Mouse (Mus musculus) gastrocnemius, adult 2 months (tissue): ENCODE data around the gene Eef1akmt2. TPM values are rescaled to one million over a fixed set of nuclear protein-coding genes. Genes with fewer than 3 reads are reported as not detected.

Experiments used
- DNase-seq: peaks from one replicate; pipeline ENCODE4 v3.0.0; 2022
- H3K27ac ChIP-seq: fragments of 200-600 bp; 2 replicates; pipeline ENCODE4 v1.8.1; 2022; ENCODE audit warnings: mild to moderate bottlenecking
- H3K4me3 ChIP-seq: fragments of 200-600 bp; 2 replicates; pipeline ENCODE4 v1.8.1; 2022; ENCODE audit warnings: mild to moderate bottlenecking, moderate library complexity
- CTCF ChIP-seq: fragments of 200-600 bp; IDR thresholded peaks from 2 replicates; pipeline ENCODE4 v1.8.1; 2022; ENCODE audit warnings: antibody characterized with exemption, mild to moderate bottlenecking, moderate library complexity
- intact Hi-C: fragments of 180-260 bp; cut with DNase I; formaldehyde crosslinking; loops from one replicate; pipeline ENCODE4 v1.15.1; 2025
- total RNA-seq, 2 experiments: library from RNA; stranded (reverse); gene quantifications; 2 replicates each; pipeline ENCODE4 v1.2.3; 2021

Gene Eef1akmt2
- total RNA-seq, 2 experiments from 2014 or later, result 5.9 to 6.2 TPM

DNA sequence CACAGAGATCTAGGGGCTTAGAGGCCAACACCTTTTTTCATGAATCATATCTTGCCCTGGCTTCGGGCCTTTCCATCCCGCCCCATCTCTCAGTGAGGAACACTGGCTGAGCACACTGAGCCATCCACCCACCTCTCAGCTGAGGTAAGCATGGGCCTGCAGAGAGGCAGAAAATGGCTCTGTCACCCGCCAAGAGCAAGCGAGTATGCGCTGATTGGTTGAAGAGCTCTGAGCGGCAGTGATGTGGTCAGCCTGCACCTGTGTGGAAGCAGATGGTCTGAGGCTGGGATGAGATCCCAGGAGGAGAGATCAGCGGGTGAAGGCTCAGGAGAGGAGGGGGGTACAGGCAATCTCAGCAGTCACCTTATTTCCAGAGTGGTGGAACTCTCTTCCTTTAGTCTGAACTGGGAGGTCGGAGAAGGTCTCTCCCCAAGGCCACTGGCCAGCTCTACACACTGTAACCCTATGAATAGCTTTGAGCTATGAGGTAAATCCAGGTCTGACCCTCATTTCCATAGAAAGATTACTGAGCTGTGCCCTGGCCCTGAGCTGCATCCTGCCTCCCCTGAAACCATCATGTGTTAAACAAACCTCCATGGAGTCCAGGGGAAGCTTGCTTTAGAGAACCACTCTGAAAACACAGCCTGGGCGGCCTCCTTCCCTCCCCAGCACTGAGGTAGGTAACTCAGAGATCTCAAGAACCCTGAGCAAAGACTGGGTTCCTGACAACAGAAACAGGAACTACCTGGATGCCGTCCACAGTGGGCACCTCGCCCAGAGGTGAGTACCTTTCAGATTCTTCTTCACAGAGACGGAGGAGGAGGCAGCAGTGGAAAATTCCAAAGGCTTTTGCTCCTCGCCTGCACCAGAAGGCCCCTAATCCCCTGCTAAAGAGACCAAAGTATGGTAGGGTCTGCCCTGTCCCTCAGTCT, 45.3 kb downstream of the Eef1akmt2 start:
- intact Hi-C loops, result loop anchor here (5.0 kb wide), 1 partner anchor 40 kb away; no protein-coding TSS in a partner anchor
- no peak for TF ChIP-seq CTCF
- Histone ChIP-seq H3K4me3 (peak overlapping the region; percentile 43), H3K27ac (peak overlapping the region; percentile 98)
- peak; percentile 75 for DNase-seq

- DNase-seq, result peak; percentile 81
- Histone ChIP-seq H3K4me3 (peak overlapping the region; percentile 43), H3K27ac (peak overlapping the region; percentile 98)
- TF ChIP-seq CTCF, result no peak
- intact Hi-C loops, result loop anchor here (5.0 kb wide), 1 partner anchor 39 kb away; no protein-coding TSS in a partner anchor
These were observed 46.2 kb downstream of the Eef1akmt2 start for GRCm38 (mm10) chr7:132806286-132806685.

- no peak for DNase-seq
- intact Hi-C loops, result loop anchor here (5.0 kb wide), 1 partner anchor 38 kb away; no protein-coding TSS in a partner anchor
- TF ChIP-seq CTCF, result no peak
- Histone ChIP-seq H3K27ac (peak overlapping the region; percentile 98), H3K4me3 (no peak overlapping the region; the same call in 1 of the 2 replicates)
These were observed 47.5 kb downstream of the Eef1akmt2 start for GRCm38 (mm10) chr7:132804951-132805350.

GRCm38 (mm10) chr7:132804461-132804860, 48.0 kb downstream of the Eef1akmt2 start:
- H3K4me3 ChIP-seq, result no peak overlapping the region
- peak; percentile 35 for DNase-seq
- TF ChIP-seq CTCF, result no peak
- peak overlapping the region; percentile 98 for H3K27ac ChIP-seq
- intact Hi-C loops, result no loop called here

DNA sequence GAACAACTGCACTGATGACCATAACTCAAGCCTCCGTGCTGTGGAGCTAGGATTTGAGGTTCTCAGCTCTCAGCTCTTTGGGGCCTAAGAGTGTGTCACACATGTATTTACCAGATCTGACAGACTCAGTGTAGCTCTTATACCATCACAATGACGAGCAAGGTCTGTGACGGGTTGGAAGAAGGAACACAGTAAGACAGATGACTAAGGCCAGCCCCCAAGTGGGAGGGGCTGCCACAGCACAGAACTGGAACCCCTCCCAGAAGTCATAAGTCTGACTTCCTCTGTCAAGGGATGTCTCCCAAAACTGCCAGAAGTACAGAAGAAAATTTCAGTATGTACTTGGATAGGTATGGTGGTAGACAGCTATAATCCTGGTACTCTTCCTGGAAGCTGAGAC, 48.5 kb downstream of the Eef1akmt2 start:
- peak; percentile 53 for DNase-seq
- no peak overlapping the region; the same call in 1 of the 2 replicates for H3K4me3 ChIP-seq
- TF ChIP-seq CTCF, result no peak
- intact Hi-C loops, result no loop called here
- H3K27ac ChIP-seq, result peak overlapping the region; percentile 98

DNA sequence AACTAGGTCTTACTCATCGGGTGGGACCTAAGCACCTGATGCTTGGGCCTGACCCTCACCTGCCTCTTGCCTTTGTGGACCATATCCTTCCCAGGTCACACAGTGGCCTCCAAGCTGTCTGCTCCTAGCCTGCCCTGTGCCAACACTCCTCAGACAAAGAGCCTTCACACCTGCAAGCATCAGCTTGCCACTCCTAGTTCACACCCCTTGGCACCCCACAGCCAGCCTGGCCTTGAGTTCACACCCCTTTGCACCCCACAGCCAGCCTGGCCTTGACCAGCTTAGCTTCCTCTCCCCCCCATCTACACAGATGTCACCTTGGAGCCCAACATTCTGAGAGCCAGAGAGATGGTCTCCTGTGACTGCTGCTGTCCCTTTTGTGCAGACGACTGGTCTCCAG, 49.1 kb downstream of the Eef1akmt2 start:
- Histone ChIP-seq H3K4me3 (no peak overlapping the region), H3K27ac (peak overlapping the region; percentile 98)
- DNase-seq, result no peak
- TF ChIP-seq CTCF, result no peak
- intact Hi-C loops, result no loop called here

- intact Hi-C loops, result no loop called here
- peak; percentile 50 for DNase-seq
- TF ChIP-seq CTCF, result no peak
- Histone ChIP-seq H3K27ac (peak overlapping the region; percentile 98), H3K4me3 (no peak overlapping the region)
These were observed 49.8 kb downstream of the Eef1akmt2 start for GRCm38 (mm10) chr7:132802691-132803090.

DNA sequence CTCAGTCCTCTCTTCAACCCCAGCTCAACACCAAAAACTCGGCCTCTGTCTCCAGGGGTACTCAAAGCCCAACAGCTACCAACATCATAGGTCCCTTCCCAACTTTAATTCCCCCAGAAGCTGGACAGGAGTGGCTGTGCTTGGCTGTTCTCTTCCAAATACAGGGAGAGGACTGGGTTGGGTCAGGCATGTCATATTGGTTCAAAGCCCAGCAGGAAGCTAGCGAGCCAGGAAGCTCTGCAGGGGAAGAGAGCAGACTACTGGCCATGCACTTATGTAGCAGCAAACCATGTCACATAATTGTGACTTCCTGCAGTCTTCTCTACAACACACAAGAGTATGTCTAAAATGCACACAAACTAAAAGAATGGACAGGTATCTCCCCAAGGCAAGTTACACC, 50.4 kb downstream of the Eef1akmt2 start:
- DNase-seq, result peak; percentile 73
- no peak overlapping the region; the same call in 1 of the 2 replicates for H3K4me3 ChIP-seq
- TF ChIP-seq CTCF, result peak; percentile 5; the same call in 1 of the 2 replicates
- intact Hi-C loops, result no loop called here
- peak overlapping the region; percentile 98 for H3K27ac ChIP-seq

- no peak for TF ChIP-seq CTCF
- H3K27ac ChIP-seq, result peak overlapping the region; percentile 98
- intact Hi-C loops, result no loop called here
- no peak overlapping the region; the same call in 1 of the 2 replicates for H3K4me3 ChIP-seq
- no peak for DNase-seq
These were observed 51.0 kb downstream of the Eef1akmt2 start for GRCm38 (mm10) chr7:132801509-132801908.

DNA sequence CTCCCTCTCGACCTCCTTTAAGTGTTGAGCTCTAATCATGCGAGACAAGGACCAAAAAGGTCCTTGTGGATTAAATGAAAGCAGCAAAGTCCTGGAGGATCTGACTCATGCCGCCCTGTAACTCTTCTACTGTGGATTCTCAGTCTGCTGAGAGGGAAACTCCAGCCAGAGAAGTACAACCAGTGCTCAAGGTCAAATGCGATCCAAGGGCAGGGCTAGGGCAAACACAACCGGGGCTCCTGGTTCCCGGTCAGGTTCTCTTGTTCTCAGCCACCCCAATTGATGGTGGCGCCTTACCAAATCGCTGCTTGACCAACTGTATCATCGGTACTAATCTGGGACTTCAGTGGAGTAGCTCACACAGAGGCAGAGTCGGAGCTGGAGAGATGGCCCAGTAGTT, 51.6 kb downstream of the Eef1akmt2 start:
- peak; percentile 28 for DNase-seq
- Histone ChIP-seq H3K27ac (peak overlapping the region; percentile 98), H3K4me3 (no peak overlapping the region)
- intact Hi-C loops, result no loop called here
- no peak for TF ChIP-seq CTCF

GRCm38 (mm10) chr7:132799119-132800016, 53.1 kb downstream of the Eef1akmt2 start:
- peak overlapping the region; percentile 98 for H3K27ac ChIP-seq
- DNase-seq, result no peak
- H3K4me3 ChIP-seq, result no peak overlapping the region
- intact Hi-C loops, result no loop called here
- peak; percentile 26; the same call in 1 of the 2 replicates for TF ChIP-seq CTCF

- Histone ChIP-seq H3K27ac (no peak overlapping the region; the same call in 1 of the 2 replicates), H3K4me3 (no peak overlapping the region)
- DNase-seq, result no peak
- no peak for TF ChIP-seq CTCF
- intact Hi-C loops, result no loop called here
These were observed 57.3 kb downstream of the Eef1akmt2 start for GRCm38 (mm10) chr7:132795141-132795540.

DNA sequence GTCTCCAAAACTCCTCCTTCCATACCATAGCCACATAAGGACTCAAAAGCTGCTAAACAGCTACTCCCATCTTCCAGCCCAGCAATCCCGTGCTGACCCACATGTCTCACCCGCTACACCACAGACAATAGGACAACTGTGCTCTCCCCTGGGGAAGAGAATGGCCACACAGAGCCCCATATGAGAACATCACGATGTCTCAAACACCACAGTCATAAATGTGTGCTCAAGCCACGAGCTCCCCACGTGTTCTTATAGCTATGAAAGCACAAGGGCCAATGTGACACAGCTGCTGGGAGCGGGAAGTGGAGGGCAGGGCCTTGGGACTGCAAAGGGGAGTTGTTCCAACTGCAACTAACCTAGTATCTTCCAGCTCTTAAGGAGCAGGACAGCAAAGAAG, 59.0 kb downstream of the Eef1akmt2 start:
- Histone ChIP-seq H3K27ac (peak overlapping the region; percentile 64), H3K4me3 (no peak overlapping the region)
- intact Hi-C loops, result no loop called here
- TF ChIP-seq CTCF, result no peak
- no peak for DNase-seq
